Mouse (Mus musculus): ENCODE measurements at regions not wholly inside any gene's neighbourhood (a gene's known extent, or its start where the extent isn't known, plus 50 kb on each side); places are given as distances from the start of the nearest gene placed in this dataset.

DNA sequence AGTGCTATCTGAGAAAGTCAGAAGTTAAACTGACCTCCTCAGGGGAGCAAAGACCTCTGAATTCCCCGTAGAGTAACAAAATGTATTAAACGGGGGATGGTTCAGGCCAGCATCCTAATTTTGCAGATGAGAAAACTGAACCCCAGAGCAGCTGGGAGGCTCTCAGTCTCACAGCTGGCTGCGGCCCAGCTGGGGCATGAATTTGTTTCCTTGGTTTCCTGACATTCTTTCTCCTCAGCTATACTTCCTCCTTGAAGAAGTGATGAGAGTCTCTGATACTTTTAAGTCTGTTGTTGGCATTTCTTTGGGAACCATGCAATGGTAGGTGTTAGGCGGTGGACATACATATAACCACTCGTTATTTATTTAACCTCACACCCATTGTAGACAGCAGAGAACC, 162.9 kb upstream of the Ccdc122 start:
- intact Hi-C loops (cut with DNase I), result loop anchor here (10.0 kb wide), 1 partner anchor 179 kb away; no protein-coding TSS in a partner anchor
- no peak for DNase-seq

DNA sequence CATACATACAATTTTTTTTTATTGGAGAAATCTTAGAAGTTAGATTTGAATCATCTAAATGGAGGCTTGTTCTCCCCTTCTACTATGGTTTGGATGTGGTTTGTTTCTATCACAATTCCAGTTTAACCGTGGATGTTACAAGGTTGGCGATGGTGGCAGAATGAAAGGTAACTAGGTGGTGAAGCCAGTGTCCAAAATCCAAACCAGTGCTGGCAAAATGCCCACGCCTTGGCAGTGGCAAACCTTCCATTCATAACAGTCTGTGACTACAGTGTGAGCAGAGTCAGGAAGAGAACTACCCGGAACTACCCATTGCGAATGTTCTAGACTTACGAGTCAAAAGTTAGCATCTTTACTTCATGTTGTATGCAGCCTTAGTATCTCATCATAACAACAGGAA, 163.6 kb upstream of the Ccdc122 start:
- intact Hi-C loops (cut with DNase I), result loop anchor here (10.0 kb wide), 1 partner anchor 178 kb away; no protein-coding TSS in a partner anchor
- DNase-seq, result no peak

DNA sequence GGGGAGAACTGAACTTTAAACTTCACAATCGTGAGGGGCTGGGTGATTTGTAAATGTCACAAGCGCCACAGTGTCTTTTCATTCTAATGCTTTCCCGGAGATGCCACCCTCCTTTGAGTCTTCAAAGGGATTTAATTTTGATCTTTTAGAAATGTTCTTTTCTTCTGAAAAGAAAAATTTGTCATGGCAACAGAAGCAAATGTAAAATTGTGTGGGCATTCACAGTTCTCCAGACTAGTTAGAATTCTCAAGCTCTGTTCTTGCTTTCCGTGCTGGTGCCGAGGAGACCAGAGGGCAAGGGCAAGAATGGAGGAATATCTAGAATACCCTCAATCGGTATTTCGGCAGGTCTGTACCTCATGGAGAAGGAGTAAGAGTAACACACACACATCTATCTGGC, 164.1 kb upstream of the Ccdc122 start:
- intact Hi-C loops (cut with DNase I), result loop anchor here (10.0 kb wide), 1 partner anchor 178 kb away; no protein-coding TSS in a partner anchor
- no peak for DNase-seq

DNA sequence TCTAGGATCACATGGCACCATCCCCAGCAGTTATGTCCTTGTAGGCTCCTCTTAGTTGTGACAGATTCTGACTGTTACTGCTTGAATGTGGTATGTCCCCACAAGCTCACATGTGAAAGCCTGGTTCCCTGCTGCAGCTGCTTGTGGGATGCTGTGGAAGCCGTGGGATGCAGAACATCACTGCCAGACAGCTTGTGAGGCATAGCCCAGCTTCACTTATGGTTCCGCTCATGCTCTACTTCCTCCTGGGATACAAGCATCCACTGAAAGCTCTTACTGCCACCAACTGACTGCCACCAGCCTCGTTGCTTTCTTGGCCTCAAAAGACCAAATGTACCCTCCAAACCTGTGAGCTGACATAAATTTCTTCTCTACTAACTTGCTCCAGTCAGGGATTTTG, 167.7 kb upstream of the Ccdc122 start:
- DNase-seq, result no peak
- intact Hi-C loops (cut with DNase I), result no loop called here

DNA sequence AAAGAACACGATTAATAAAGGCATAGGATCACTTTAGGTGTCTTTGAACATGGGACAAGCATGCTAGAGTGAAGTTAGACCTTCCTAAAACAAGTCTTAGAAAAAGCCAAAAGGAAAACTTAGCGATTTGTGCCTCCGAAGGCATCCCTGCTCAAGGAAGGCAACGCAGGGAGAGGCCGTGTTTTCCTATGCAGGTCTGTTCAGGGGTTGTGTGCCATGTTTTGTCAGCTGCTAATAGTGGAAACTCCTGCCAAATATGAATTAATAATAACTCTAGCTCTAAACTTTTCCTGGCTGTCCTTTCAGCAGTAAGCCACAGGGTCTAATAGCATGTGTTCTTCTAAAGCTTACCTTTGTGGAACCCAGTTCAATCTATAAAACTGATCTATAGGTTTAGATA, 168.4 kb upstream of the Ccdc122 start:
- DNase-seq, result peak; percentile 19 to 32
- intact Hi-C loops (cut with DNase I), result no loop called here

DNA sequence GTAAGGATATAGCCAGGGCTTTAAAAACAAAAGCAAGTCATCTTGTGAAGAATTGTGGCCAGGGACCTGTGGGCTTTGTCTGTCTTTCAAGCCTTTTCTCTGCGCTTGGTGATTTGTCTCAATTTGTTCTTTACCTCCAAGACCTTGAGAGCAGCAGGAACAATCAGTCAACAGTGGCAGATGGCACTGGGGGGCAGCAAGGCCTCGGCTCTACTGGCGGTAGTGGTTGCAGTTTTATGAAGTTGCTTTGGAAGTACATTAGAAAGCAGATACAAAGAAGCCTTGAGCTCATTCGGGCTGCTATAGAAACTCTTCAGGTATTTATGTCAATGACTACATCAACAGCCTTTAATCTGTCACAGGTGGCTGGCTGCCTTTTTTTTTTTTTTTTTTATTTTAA, 171.9 kb upstream of the Ccdc122 start:
- DNase-seq, result no peak
- intact Hi-C loops (cut with DNase I), result no loop called here

DNA sequence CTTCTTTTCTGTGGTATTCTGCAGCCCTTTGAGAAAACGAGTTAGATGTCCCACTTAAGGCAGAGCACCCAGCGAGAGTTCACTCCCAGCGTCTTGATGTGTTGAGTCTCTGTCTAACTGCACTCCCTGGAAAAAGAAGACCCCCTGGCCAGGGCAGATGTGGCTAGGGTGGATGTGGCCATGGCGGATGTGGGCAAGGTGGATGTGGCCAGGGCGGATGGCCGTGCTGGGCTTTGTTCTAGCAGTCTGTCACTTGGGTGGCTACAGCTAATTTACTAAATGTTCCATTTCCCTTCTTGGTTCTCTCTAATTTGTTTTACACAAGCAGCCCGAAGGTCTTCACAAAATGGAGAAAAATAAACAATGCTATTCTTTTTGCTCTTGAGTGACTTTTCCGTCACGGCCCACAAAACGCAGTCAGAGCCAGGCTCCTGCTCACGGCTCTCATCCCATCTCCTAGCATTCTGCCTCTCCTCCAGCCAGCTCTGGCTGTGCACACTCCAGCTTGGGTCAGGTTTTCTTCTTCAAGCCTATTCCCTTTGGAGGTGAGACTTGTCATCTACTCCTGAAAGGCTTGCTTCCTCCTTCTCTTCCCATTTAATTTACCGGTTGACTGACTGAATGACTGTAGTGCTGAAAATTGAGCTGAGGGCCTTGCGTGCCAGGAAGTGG, 173.4 kb upstream of the Ccdc122 start:
- intact Hi-C loops (cut with DNase I), result no loop called here
- no peak for DNase-seq

DNA sequence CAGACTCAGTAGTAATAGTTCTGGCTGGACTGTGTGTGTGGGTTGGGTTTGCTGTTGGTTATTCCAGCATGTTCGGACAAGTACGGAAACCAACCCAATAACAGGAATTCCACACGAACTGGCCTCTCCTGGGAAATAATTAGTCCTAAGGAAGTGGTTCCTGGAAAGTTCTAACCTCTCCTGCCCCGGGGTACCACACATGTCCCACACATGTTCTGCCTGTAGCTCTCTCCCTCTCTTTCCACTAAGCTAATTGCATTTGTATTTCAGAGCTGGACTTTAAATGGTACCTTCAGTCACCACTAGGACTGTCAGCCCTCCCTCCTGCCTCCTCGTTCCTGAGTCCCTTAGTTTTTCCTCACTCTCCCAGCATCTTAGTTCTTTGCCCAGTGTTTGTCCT, 178.2 kb upstream of the Ccdc122 start:
- no peak for DNase-seq
- intact Hi-C loops (cut with DNase I), result loop anchor here (5.0 kb wide), 1 partner anchor 36 kb away; no protein-coding TSS in a partner anchor

DNA sequence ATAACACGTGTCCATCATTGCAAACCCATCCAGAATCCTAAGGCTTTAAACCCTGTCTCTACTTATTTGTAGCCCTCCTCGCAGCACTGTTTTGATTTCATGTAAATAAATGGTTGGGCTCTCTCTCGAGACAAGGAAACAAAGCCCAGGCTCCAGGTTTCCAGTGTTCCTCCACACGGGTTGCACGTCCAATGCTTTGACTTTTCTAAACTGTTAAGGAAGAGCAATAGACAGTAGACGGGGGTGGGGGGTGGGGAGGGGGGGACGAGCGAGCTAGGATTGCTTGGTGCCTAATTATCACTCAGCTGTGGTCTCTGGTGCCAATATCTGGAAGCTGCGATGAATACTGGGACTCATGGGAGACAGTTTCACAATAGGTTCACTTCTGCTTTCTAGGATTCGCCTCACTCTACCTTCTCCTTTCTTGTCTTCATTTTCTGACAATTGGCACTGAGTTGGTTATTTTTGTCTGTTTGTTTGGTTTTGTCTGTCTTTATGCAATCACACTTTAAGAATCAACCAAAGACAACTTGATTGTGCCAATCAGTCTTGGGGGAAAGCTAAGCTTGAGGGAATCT, 179.3 kb upstream of the Ccdc122 start:
- no peak for DNase-seq
- intact Hi-C loops (cut with DNase I), result loop anchor here (5.0 kb wide), 1 partner anchor 35 kb away; no protein-coding TSS in a partner anchor

DNA sequence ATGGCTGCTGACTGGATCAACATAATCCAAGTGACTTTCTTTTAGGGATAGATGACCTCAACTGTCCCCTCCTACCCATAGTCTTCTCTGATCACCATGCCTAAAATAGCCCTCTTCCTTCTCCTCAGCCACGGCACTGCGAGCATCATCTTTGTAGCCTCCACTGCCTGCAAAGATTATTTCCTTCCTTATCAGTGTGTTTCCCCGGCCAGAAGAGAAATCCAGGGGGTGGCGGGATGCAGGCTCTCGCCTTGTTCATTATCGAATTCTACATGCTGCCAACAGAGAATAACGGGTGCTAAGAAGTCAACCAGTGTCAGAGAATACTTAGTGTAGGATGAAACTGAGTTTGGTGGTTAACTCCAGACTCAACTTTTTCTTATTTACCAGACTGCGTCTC, 180.0 kb upstream of the Ccdc122 start:
- intact Hi-C loops (cut with DNase I), result loop anchor here (5.0 kb wide), 1 partner anchor 34 kb away; no protein-coding TSS in a partner anchor

DNA sequence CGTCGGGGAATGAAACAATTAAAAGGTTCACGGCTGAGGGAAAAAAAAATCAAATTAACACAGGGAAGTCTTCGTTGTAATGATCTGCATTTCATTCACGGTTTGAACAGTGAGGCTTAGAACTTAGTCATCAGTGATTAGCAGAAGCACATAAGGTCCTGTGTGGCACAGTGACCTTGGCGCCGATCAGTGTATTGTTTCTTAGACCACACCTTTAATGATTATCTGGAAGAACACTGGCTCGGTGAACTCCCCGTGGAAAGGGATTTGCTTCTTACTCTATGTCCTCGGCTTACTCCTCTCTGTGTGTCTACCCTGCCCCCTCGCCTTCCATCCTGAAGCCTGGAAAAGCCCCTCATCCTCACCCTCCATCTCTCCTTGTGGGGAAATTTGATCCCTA, 181.6 kb upstream of the Ccdc122 start:
- intact Hi-C loops (cut with DNase I), result loop anchor here (5.0 kb wide), 1 partner anchor 33 kb away; no protein-coding TSS in a partner anchor
- DNase-seq, result no peak

More for the DNA sequence above, 180.0 kb upstream of the Ccdc122 start:
- DNase-seq, result peak in 1 of 2 experiments; percentile 33

DNA sequence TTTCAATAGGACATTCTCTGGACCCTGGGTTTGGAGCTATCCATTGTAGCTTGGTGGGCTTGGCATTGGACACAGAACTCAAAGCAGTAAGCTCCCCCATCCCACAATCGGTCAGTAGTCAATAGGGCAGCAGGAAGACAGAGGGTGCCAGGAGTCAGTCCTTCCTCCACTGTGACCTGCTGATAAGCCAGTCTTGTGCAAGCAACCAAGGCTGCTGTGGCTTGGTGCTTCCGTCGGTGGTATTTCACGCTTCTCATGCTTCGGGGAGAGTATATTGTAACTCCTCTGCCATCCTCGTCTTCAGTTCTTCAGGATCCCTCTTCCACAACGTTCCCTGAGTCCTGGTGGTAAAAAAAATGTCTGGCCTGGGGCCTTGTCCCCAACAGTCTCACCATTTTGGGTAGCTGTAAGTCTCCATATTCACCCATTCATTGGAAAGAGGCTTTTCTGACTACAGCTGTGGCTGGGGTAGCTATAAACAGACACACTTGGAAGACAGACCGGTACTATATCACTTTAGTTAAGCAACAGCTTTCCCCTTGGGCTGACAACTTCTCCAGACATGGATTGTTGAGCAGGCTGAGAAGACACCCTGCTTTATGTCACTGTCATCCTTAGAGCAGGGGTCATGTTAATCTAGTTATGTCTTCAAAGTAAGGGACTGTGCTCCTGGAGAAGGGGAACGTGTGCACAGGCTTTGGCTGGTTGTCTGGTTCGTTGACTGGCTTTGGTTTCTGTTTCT, 184.9 kb upstream of the Ccdc122 start:
- intact Hi-C loops (cut with DNase I), result no loop called here
- no peak for DNase-seq

DNA sequence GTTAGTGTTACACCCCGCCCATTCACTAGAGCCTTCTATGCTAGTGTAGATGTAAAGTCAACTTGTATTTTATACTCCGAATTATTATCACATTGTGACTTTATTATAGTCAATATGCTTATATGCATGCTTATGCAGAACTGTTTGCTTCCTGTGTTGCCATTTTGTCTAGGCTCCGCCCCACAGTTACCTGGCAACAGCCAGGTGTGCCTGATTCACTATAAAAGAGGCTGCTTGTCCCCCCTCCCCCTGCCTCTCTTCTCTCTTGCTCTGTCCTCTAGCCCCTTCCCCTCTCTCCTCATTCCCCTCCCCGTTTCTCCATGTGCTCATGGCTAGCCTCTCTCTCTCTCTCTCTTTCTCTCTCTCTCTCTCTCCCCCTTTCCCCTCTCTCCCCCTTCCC, 185.9 kb upstream of the Ccdc122 start:
- no peak for DNase-seq
- intact Hi-C loops (cut with DNase I), result no loop called here

DNA sequence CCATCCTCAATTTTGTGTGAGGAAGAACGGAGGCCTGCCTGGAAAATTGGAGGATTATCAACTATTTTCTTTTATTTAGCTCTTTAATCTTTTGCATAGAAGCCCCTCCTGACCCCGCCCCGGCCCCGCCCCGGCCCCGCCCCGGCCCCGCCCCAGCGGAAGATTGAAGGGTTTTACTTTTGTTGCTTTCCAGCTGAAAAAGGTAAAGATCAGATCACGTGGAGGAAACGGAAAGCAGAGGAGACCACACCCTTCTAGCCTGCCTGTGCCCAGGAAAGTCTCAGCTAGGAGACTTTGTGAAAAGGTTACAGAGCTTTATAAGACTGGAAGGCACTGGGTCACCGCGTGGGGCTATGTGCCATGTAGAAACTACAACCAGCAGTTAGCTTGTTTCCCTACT, 186.5 kb upstream of the Ccdc122 start:
- intact Hi-C loops (cut with DNase I), result no loop called here
- no peak for DNase-seq

DNA sequence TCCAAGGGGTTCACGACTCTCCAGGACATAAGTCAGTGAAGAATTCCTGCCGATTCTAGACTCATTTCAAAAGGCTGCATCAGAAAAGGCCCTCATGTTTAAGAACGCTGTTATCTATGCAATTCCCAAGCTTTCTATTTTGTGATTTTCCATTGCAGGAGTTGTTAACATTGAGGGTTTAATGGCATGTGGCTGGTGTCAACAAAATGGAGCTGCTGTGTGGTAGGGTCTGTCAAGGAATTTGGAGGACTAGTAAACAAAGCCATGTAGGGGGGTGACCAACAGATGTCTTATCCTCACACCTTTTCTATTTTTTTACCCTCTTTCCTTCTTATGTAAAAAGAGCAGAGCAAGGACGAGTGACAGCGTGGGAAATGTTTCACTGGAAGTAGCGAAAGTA, 186.9 kb upstream of the Ccdc122 start:
- no peak for DNase-seq
- intact Hi-C loops (cut with DNase I), result no loop called here

DNA sequence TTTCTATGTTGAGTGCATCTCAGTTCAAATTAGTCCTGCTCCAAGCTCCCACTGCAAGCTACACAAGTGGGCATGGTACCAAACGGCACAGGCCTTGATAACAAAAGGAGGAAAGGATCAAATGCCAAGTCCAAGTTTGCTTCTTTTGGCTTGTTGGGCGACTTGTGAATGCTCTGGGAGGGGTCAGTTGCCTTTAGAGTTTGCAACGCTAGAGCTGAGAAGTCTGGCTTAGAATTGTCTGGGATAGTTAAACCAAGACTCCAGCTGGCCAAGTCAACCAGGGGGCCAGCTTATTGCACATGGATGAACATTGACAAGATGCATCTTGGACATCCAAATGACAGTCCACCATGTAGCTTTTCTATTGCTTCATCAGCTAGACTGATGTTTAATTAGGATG, 187.5 kb upstream of the Ccdc122 start:
- intact Hi-C loops (cut with DNase I), result no loop called here
- peak; percentile 39 to 41 for DNase-seq

DNA sequence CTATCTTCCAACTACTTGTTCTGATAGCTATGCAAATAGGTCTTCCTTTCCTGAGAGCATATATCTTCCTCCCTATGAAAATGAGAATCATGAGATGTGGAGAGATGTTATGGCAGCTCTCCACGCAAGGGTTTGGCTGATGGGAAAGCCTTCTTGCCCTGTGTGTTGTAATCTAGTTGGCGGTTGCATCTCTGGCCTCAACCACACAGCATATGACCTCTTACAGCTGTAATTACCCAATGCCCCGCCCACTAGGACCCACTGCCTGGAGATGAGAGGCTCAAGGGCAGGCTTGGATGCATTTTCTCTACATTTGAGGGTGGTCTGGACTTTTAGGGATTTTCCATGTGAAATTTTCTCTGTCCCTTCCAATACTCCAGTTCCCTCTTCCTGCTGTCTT, 190.9 kb upstream of the Ccdc122 start:
- no peak for DNase-seq
- intact Hi-C loops (cut with DNase I), result no loop called here

DNA sequence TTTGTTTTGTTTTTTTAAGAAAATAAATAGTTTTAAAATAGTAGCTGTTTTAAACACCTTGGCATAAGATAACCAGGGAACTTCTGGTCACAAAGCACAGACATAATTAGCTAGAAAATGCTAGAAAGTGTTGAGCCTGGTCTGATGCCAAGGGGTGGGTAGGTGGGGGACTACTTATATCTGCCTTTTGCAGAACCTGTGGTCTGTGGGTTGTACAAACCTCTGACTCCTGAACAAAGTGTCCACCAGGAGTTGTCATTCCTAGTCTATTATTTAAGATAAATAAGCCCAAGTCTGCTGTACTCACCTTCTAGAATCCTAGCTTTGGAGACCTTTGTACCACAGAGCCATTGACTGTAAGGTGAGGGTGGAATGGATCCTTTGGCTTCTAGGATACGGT, 191.9 kb upstream of the Ccdc122 start:
- DNase-seq, result no peak
- intact Hi-C loops (cut with DNase I), result no loop called here

DNA sequence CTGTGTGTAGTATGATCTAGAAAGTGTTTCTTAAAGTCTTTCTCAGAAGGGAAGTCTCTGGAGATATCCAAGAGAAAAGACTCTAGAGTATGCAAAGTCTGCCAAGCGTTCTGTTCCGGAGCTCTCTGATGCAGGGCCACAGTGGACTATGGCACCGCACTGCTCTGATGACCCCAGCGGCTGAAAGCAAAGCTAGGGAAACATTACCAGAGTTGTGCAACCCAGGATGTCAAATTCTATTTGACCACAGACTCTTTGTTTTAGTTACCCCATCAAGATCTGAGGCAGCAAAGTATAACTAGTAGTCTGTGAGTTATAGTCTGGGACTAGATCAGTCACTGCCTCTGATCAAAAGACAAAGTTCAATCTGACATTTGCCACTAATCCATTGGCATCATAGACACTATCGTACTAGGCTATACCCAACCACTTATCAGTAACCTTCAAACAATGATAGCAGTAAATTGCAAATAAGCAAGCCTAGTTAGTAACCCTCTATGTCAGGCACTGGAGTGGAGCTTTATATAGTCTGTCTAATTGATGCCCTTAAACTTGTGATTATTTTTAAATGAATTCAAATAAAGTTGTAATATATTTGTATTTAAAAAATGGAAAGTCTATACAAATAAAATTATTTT, 198.9 kb upstream of the Ccdc122 start:
- intact Hi-C loops (cut with DNase I), result no loop called here

DNA sequence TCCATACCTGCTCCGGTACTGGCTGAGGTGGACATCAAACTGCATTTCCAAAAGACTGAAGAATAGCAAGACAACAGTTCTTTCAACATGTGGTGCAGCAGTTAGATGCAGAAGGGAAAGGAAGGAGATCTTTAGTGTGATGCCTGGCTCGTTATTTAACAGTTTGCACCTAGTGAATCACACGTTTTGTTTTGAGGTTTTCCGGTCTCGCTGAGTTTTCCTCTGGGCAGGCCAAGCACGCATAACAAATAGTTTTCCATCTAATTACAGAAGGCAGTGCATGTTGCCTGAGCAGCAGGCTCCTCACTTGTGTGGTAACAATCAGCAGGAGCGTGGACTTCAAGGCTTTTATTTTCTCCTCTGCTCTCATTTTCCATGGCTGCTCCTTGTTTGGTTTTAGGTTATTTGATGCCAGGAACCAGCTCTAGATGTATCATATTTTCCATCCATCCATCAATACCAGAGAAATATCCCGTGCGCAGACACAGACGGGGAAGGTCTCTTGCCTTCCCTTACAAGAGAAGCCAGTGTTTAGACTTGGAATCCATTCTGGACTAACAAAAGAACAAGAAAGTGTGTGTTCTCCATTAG, 199.6 kb upstream of the Ccdc122 start:
- intact Hi-C loops (cut with DNase I), result no loop called here
- no peak for DNase-seq

More for the DNA sequence above, 198.9 kb upstream of the Ccdc122 start:
- no peak for DNase-seq

DNA sequence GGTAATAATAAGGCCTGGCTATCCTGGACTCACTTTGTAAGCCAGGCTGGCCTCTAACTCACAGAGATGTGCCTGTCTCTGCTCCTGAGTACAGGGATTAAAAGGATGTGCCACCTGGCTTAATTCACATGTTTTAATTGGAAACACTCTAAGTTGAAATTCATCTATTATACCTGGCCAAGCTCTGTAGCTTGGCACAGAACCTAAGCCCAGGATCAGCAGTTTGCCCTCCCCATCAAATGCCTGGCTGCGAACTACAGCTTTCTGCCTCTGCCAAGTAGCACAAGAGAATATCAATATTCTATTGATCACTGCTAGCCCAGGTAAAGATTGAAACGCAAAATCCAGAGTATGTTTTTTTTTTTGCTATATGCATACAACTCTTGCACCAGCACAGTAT, 200.3 kb upstream of the Ccdc122 start:
- intact Hi-C loops (cut with DNase I), result no loop called here
- no peak for DNase-seq
